12 mouse cellular contexts compared by ENCODE assay signal in the genomic region with DNA sequence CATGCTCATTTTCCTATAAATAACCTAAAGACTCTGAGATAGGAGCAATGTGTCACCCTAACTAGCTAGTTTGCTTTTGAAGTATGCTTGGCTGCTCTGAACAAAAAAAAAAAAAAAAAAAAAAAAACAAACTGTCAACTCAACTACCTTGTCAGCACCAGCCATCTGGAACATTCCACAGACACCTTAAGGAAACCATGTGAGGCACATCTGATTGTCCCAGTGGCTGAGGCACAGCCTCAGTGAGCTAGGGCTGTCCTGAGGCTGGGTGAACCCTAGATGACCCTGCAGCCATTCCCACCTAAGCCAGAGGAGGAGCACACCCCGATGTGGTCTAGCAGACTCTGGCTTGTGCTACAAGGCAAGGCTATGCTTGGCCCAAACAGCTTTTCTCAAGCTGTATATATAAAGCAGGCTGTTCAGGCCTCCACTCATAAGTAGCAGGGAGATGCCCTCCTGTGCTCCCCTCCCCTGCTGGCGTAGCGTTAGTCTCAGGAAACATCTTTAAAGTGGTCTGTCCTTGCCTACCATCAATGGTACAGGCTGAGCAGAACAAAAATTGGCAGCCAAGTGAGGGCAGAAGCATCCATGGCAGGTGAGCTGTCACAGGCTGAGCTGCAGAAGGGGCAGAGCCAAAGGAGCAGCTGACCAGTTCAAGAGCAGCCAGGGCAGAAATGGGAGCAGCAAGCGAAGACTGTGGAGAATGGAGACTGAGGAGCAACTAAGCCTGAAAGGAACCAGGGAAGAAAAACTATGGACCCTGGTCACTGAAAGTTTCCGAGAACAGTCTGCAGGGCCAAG. TPM values are rescaled to one million over a fixed set of nuclear protein-coding genes. Genes with fewer than 3 reads are reported as not detected.
DNase-seq lines count a peak whose midpoint lies in the region; ATAC-seq and TF ChIP-seq lines count a peak whose summit lies in the region.
"Had no signal": no experiment of that assay in that cellular context is flagged by ENCODE, and none has a peak within 500 bp of the region (broad histone marks: within the 10 kb centered on the region; RNA-seq: fewer than 3 reads in every experiment).

No protein-coding gene starts in this region.

- TF ChIP-seq CTCF in heart, adult 2 months (IDR thresholded peaks at IDR 0.05): no peak
- TF ChIP-seq CTCF in G1E (IDR thresholded peaks at IDR 0.05; ENCODE audit: low read depth, low read length): no peak
- TF ChIP-seq CTCF in liver, embryonic 14.5 days (IDR thresholded peaks at IDR 0.05; ENCODE audit: low read depth): no peak; the same call in 1 of the 2 replicates

- no peak overlapping the region for H3K4me3 ChIP-seq in heart, embryonic 11.5 days (ENCODE audit: low read depth, low read length)
- H3K4me3 ChIP-seq in heart, adult 2 months: no peak overlapping the region
- no peak overlapping the region for H3K4me3 ChIP-seq in liver, embryonic 12.5 days
- no peak overlapping the region for H3K4me3 ChIP-seq in G1E (ENCODE audit: low read depth, low read length)
- no peak overlapping the region for H3K4me3 ChIP-seq in liver, embryonic 14.5 days (ENCODE audit: insufficient read depth in 1 of 2, low read depth in 2 of 2, low read length in 2 of 2)
- no peak overlapping the region for H3K4me3 ChIP-seq in hindbrain, embryonic 16.5 days (ENCODE audit: low read length)
- H3K4me3 ChIP-seq: stomach, embryonic 15.5 days had no signal

- DNase-seq in heart, adult 2 months: no peak
- no peak for DNase-seq in liver
- DNase-seq in G1E (ENCODE audit: low spot score): peak; percentile 34
- peak in 1 of 3 experiments; percentile 50 for DNase-seq in liver, embryonic 14.5 days (ENCODE audit: low read depth in 3 of 3, low spot score in 3 of 3)
- no peak for DNase-seq in MN1 (ENCODE audit: low spot score)
- DNase-seq: adrenal gland, postnatal 25 days; right cerebral cortex, postnatal 4 days had no signal

- 0 out of 2 replicates have a peak, but pooled peaks cover 3% of the 10 kb centered on the region for H3K27me3 ChIP-seq in heart, embryonic 11.5 days (ENCODE audit: control insufficient read depth, insufficient read depth, low read length)
- H3K27me3 ChIP-seq in heart, adult 2 months (ENCODE audit: control insufficient read depth, insufficient read depth, low read length): no peaks in the 10 kb centered on the region
- no peaks in the 10 kb centered on the region for H3K27me3 ChIP-seq in liver, embryonic 12.5 days (replicated peaks)
- H3K27me3 ChIP-seq in G1E (ENCODE audit: insufficient read depth, low read length): peaks cover 12% of the 10 kb centered on the region
- H3K27me3 ChIP-seq in liver, embryonic 14.5 days (ENCODE audit: control insufficient read depth, insufficient read depth, low read length): no peaks in the 10 kb centered on the region
- no peaks in the 10 kb centered on the region for H3K27me3 ChIP-seq in hindbrain, embryonic 16.5 days (replicated peaks; ENCODE audit: control insufficient read depth, insufficient read depth, low read length)
- H3K27me3 ChIP-seq: stomach, embryonic 15.5 days had no signal

- 72% methylated on average over 5 of the region's 5 CpGs for WGBS in heart, embryonic 11.5 days (ENCODE audit: insufficient replicate concordance)
- WGBS in heart, adult 2 months: 72% methylated on average over 5 of the region's 5 CpGs
- 82% methylated on average over 5 of the region's 5 CpGs for WGBS in liver, embryonic 12.5 days (ENCODE audit: insufficient replicate concordance)
- WGBS in liver, embryonic 14.5 days (ENCODE audit: insufficient replicate concordance): 79% methylated on average over 5 of the region's 5 CpGs
- 84% methylated on average over 5 of the region's 5 CpGs for WGBS in hindbrain, embryonic 16.5 days

- no peak for TF ChIP-seq EP300 in heart, adult 2 months (IDR thresholded peaks at IDR 0.05; ENCODE audit: insufficient read depth, low read depth, low read length)
- no peak; the same call in 1 of the 2 replicates for TF ChIP-seq EP300 in liver, embryonic 14.5 days (IDR thresholded peaks at IDR 0.05; ENCODE audit: low read depth)

- H3K9ac ChIP-seq in heart, embryonic 11.5 days (ENCODE audit: low read depth, low read length): no peak overlapping the region
- H3K9ac ChIP-seq in heart, adult 2 months (ENCODE audit: low read depth, low read length): no peak overlapping the region
- no peak overlapping the region for H3K9ac ChIP-seq in liver, embryonic 12.5 days
- no peak overlapping the region for H3K9ac ChIP-seq in liver, embryonic 14.5 days (replicated peaks)
- no peak overlapping the region for H3K9ac ChIP-seq in hindbrain, embryonic 16.5 days (ENCODE audit: low read depth, low read length)
- H3K9ac ChIP-seq: stomach, embryonic 15.5 days had no signal

- H3K4me1 ChIP-seq in heart, embryonic 11.5 days (ENCODE audit: control insufficient read depth, insufficient read depth, low read length): peaks cover 7% of the 10 kb centered on the region
- peaks cover 3% of the 10 kb centered on the region; the same call in 1 of the 2 replicates for H3K4me1 ChIP-seq in heart, adult 2 months (ENCODE audit: control insufficient read depth, insufficient read depth, low read length)
- peaks cover 56% of the 10 kb centered on the region for H3K4me1 ChIP-seq in liver, embryonic 12.5 days
- peaks cover 55% of the 10 kb centered on the region for H3K4me1 ChIP-seq in G1E (ENCODE audit: insufficient read depth, low read depth, low read length)
- peaks cover 33 to 36% of the 10 kb centered on the region in 2 experiments for H3K4me1 ChIP-seq in liver, embryonic 14.5 days (replicated peaks; ENCODE audit: control insufficient read depth in 2 of 2, insufficient read depth in 2 of 2, low read length in 1 of 2)
- no peaks in the 10 kb centered on the region; the same call in 1 of the 2 replicates for H3K4me1 ChIP-seq in hindbrain, embryonic 16.5 days (ENCODE audit: control insufficient read depth, insufficient read depth, low read depth, low read length)

- intact Hi-C loops in heart, adult 2 months (cut with DNase I): loop anchor here (5.0 kb wide), 2 partner anchors 201 to 286 kb away; no protein-coding TSS in a partner anchor

- 0 out of 2 replicates have a peak, but pooled peaks have one; percentile 37 for ATAC-seq in heart, embryonic 11.5 days (replicated peaks; ENCODE audit: insufficient number of reproducible peaks, low FRiP score, low TSS enrichment)
- ATAC-seq in liver, embryonic 12.5 days: no peak
- ATAC-seq in G1E (ENCODE audit: extremely low read depth, insufficient number of reproducible peaks, low FRiP score, poor library complexity, severe bottlenecking): peak; percentile 52
- no peak for ATAC-seq in liver, embryonic 14.5 days (ENCODE audit: insufficient read depth)
- ATAC-seq in hindbrain, embryonic 16.5 days: no peak
- ATAC-seq: inflammation-experienced regulatory T-cells, adult 6 months had no signal

- no peaks in the 10 kb centered on the region for H3K79me2 ChIP-seq in heart, adult 2 months (replicated peaks; ENCODE audit: control insufficient read depth, insufficient read depth, low read length)

- H3K9me3 ChIP-seq in heart, embryonic 11.5 days (replicated peaks; ENCODE audit: control insufficient read depth, low read length): no peaks in the 10 kb centered on the region
- no peaks in the 10 kb centered on the region for H3K9me3 ChIP-seq in liver, embryonic 12.5 days (replicated peaks)
- no peaks in the 10 kb centered on the region for H3K9me3 ChIP-seq in G1E (replicated peaks)
- H3K9me3 ChIP-seq in liver, embryonic 14.5 days (ENCODE audit: control insufficient read depth, low read length): no peaks in the 10 kb centered on the region
- H3K9me3 ChIP-seq in hindbrain, embryonic 16.5 days (ENCODE audit: control insufficient read depth, low read length): no peaks in the 10 kb centered on the region
- H3K9me3 ChIP-seq: stomach, embryonic 15.5 days had no signal

- no peak overlapping the region for H3K4me2 ChIP-seq in heart, embryonic 11.5 days
- H3K4me2 ChIP-seq in liver, embryonic 12.5 days: no peak overlapping the region
- H3K4me2 ChIP-seq in liver, embryonic 14.5 days (ENCODE audit: low read depth): no peak overlapping the region
- H3K4me2 ChIP-seq in hindbrain, embryonic 16.5 days (ENCODE audit: low read length): no peak overlapping the region
- H3K4me2 ChIP-seq: stomach, embryonic 15.5 days had no signal

- peaks cover 9% of the 10 kb centered on the region; the same call in 1 of the 2 replicates for H3K36me3 ChIP-seq in heart, embryonic 11.5 days (ENCODE audit: control insufficient read depth, insufficient read depth, low read length)
- H3K36me3 ChIP-seq in heart, adult 2 months (ENCODE audit: control insufficient read depth, insufficient read depth, low read length): no peaks in the 10 kb centered on the region
- peaks cover 32% of the 10 kb centered on the region for H3K36me3 ChIP-seq in liver, embryonic 12.5 days
- H3K36me3 ChIP-seq in G1E (replicated peaks): peaks cover 48% of the 10 kb centered on the region
- peaks cover 29% of the 10 kb centered on the region for H3K36me3 ChIP-seq in liver, embryonic 14.5 days (replicated peaks; ENCODE audit: control insufficient read depth, insufficient read depth, low read depth)
- H3K36me3 ChIP-seq in hindbrain, embryonic 16.5 days (ENCODE audit: control insufficient read depth, insufficient read depth, low read length): peaks cover 15% of the 10 kb centered on the region

- TF ChIP-seq POLR2A in heart, adult 2 months (IDR thresholded peaks at IDR 0.05; ENCODE audit: insufficient read depth, low read depth, low read length): no peak

- H3K27ac ChIP-seq in heart, embryonic 11.5 days (ENCODE audit: low read depth, low read length): no peak overlapping the region
- no peak overlapping the region for H3K27ac ChIP-seq in heart, adult 2 months
- H3K27ac ChIP-seq in liver, embryonic 12.5 days: peak overlapping the region; percentile 92
- H3K27ac ChIP-seq in liver, embryonic 14.5 days: peak overlapping the region; percentile 95
- H3K27ac ChIP-seq in hindbrain, embryonic 16.5 days (ENCODE audit: low read depth, low read length): no peak overlapping the region
- H3K27ac ChIP-seq: stomach, embryonic 15.5 days had no signal

RNA-seq across cellular contexts. Expression of gene Abtb1, which starts 8.2 kb away (rescaled TPM):
- 16.0 and 18.2 TPM in 2 replicates for polyA plus RNA-seq in heart, embryonic 11.5 days (2014; fragmentation: Nextera tagmentation; extraction: Ambion mirVana)
- 10 to 100 TPM; 19.7 to 22.7 TPM for total RNA-seq in heart, adult 2 months (2021)
- polyA plus RNA-seq in heart, adult 2 months (2012; rRNA removed): 46.2 and 46.7 TPM in 2 replicates
- 37.6 and 40.0 TPM in 2 replicates for polyA plus RNA-seq in liver, embryonic 12.5 days (2016; fragmentation: Nextera tagmentation; extraction: Ambion mirVana)
- total RNA-seq in G1E (2014; fragmentation: Nextera tagmentation) (9.6 and 17.5 TPM in 2 replicates), G1E (2017) (40.3 and 50.3 TPM in 2 replicates)
- 18.0 and 22.2 TPM in 2 replicates for polyA plus RNA-seq in G1E (2012)
- 43.1 and 47.5 TPM in 2 replicates for polyA plus RNA-seq in liver, embryonic 14.5 days (2012; rRNA removed)
- 39.0 and 44.9 TPM in 2 replicates for polyA plus RNA-seq in liver, embryonic 14.5 days (2014; fragmentation: Nextera tagmentation; extraction: Ambion mirVana)
- 37.7 and 39.4 TPM in 2 replicates for polyA plus RNA-seq in hindbrain, embryonic 16.5 days (2015; fragmentation: Nextera tagmentation; extraction: Ambion mirVana)

RNA-seq across cellular contexts. Expression of gene Podxl2, which starts 41.3 kb away (rescaled TPM):
- polyA plus RNA-seq in heart, embryonic 11.5 days (2014; fragmentation: Nextera tagmentation; extraction: Ambion mirVana): 26.4 and 27.2 TPM in 2 replicates
- total RNA-seq in heart, adult 2 months (2021): 10 to 100 TPM; 13.1 to 15.9 TPM
- 20.7 and 26.2 TPM in 2 replicates for polyA plus RNA-seq in heart, adult 2 months (2012; rRNA removed)
- polyA plus RNA-seq in liver, embryonic 12.5 days (2016; fragmentation: Nextera tagmentation; extraction: Ambion mirVana): 4.6 and 5.0 TPM in 2 replicates
- total RNA-seq in G1E (2014; fragmentation: Nextera tagmentation): not detected in 2 replicates
- 0.27 TPM in 1 of 2 replicates, not detected in the other for total RNA-seq in G1E (2017)
- 0.19 TPM in 1 of 2 replicates, not detected in the other for polyA plus RNA-seq in G1E (2012)
- polyA plus RNA-seq in liver, embryonic 14.5 days (2012; rRNA removed): 1.9 and 3.1 TPM in 2 replicates
- 0.59 and 1.2 TPM in 2 replicates for polyA plus RNA-seq in liver, embryonic 14.5 days (2014; fragmentation: Nextera tagmentation; extraction: Ambion mirVana)
- polyA plus RNA-seq in hindbrain, embryonic 16.5 days (2015; fragmentation: Nextera tagmentation; extraction: Ambion mirVana): 553 and 621 TPM in 2 replicates
- polyA plus RNA-seq: inflammation-experienced regulatory T-cells, adult 6 months had no signal

Comparison
In these comparisons a context has a peak if more than half of its experiments do, and no peak if none do; other contexts are left out.
1. ATAC-seq: peak in heart, embryonic 11.5 days (single experiment) and G1E (single experiment); none in liver, embryonic 12.5 days (single experiment), liver, embryonic 14.5 days (single experiment) and hindbrain, embryonic 16.5 days (single experiment).
2. H3K27ac ChIP-seq: peak in liver, embryonic 12.5 days (single experiment) and liver, embryonic 14.5 days (single experiment); none in heart, embryonic 11.5 days (single experiment), heart, adult 2 months (single experiment) and hindbrain, embryonic 16.5 days (single experiment).
3. RNA of gene Podxl2, which starts 41.3 kb away (polyA plus RNA-seq): 553 to 621 TPM in hindbrain, embryonic 16.5 days; 26.4 to 27.2 TPM in heart, embryonic 11.5 days, 20.7 to 26.2 TPM in heart, adult 2 months, 4.6 to 5.0 TPM in liver, embryonic 12.5 days, 0.59 to 3.1 TPM in liver, embryonic 14.5 days and 0.19 TPM in G1E; every median in the first group is over 10 times any median in the second.